Mouse (Mus musculus): ENCODE results near the gene Rbm24. TPM values are rescaled to one million over a fixed set of nuclear protein-coding genes. Genes with fewer than 3 reads are reported as not detected.

Rbm24 gene
- polyA plus RNA-seq, 1 experiment from 2014 or later, result 141 TPM

GRCm38 (mm10) chr13:46433880-46434560 is 15.8 kb downstream of the Rbm24 start:
- H3K9ac ChIP-seq (ENCODE audit: low read length), result no peak overlapping the region
- ATAC-seq (ENCODE audit: insufficient number of reproducible peaks, insufficient read depth, low FRiP score, low read depth), result no peak

GRCm38 (mm10) chr13:46438960-46439359 is 20.7 kb downstream of the Rbm24 start:
- no peak overlapping the region for H3K27ac ChIP-seq (replicated peaks in 1 of 2; ENCODE audit: control insufficient read depth in 1 of 2, insufficient read depth in 1 of 2, low read depth in 2 of 2, low read length in 2 of 2)
- H3K4me3 ChIP-seq (ENCODE audit: control insufficient read depth in 1 of 2, insufficient read depth in 1 of 2, low read depth in 1 of 2, low read length in 2 of 2), result no peak overlapping the region
- peaks cover 6% of the 10 kb centered on the region; the same call in 1 of the 2 replicates for H3K9me3 ChIP-seq (ENCODE audit: control insufficient read depth, low read length)
- 79% methylated on average over 6 of the region's 6 CpGs for WGBS
- no peak for ATAC-seq (ENCODE audit: insufficient number of reproducible peaks, insufficient read depth, low FRiP score, low read depth)
- peaks cover 6 to 9% of the 10 kb centered on the region in 2 experiments; a peak in 3 of 4 replicates for H3K4me1 ChIP-seq (ENCODE audit: control insufficient read depth in 2 of 2, insufficient read depth in 2 of 2, low read length in 2 of 2)
- H3K9ac ChIP-seq (ENCODE audit: low read length), result no peak overlapping the region
- H3K36me3 ChIP-seq (ENCODE audit: control insufficient read depth, insufficient read depth, low read length), result no peaks in the 10 kb centered on the region
- H3K4me2 ChIP-seq (ENCODE audit: low read length), result no peak overlapping the region
- H3K27me3 ChIP-seq (ENCODE audit: control insufficient read depth, insufficient read depth, low read length), result no peaks in the 10 kb centered on the region

More at GRCm38 (mm10) chr13:46433880-46434560, 15.8 kb downstream of the Rbm24 start:
- Histone ChIP-seq H3K27me3 (ENCODE audit: control insufficient read depth, insufficient read depth, low read length) (no peaks in the 10 kb centered on the region), H3K4me2 (ENCODE audit: low read length) (no peak overlapping the region), H3K4me1 (ENCODE audit: control insufficient read depth in 2 of 2, insufficient read depth in 2 of 2, low read length in 2 of 2) (peaks cover 9 to 15% of the 10 kb centered on the region in 2 experiments), H3K27ac (replicated peaks in 1 of 2; ENCODE audit: control insufficient read depth in 1 of 2, insufficient read depth in 1 of 2, low read depth in 2 of 2, low read length in 2 of 2) (no peak overlapping the region), H3K4me3 (ENCODE audit: control insufficient read depth in 1 of 2, insufficient read depth in 1 of 2, low read depth in 1 of 2, low read length in 2 of 2) (no peak overlapping the region), H3K36me3 (ENCODE audit: control insufficient read depth, insufficient read depth, low read length) (peaks cover 26% of the 10 kb centered on the region), H3K9me3 (ENCODE audit: control insufficient read depth, low read length) (no peaks in the 10 kb centered on the region)
- WGBS, result 37% methylated on average over 8 of the region's 8 CpGs

- peak; percentile 72 for ATAC-seq (ENCODE audit: insufficient number of reproducible peaks, insufficient read depth, low FRiP score, low read depth)
- H3K4me3 ChIP-seq (ENCODE audit: control insufficient read depth in 1 of 2, insufficient read depth in 1 of 2, low read depth in 1 of 2, low read length in 2 of 2), result no peak overlapping the region; a peak in 1 of 4 replicates
- H3K9me3 ChIP-seq (ENCODE audit: control insufficient read depth, low read length), result peaks cover 6% of the 10 kb centered on the region; the same call in 1 of the 2 replicates
- no peaks in the 10 kb centered on the region for H3K27me3 ChIP-seq (ENCODE audit: control insufficient read depth, insufficient read depth, low read length)
- H3K36me3 ChIP-seq (ENCODE audit: control insufficient read depth, insufficient read depth, low read length), result no peaks in the 10 kb centered on the region
- peak overlapping the region; percentile 34 for H3K4me2 ChIP-seq (ENCODE audit: low read length)
- 12% methylated on average over 7 of the region's 7 CpGs for WGBS
- peak overlapping the region; percentile 31 to 70 for H3K27ac ChIP-seq (replicated peaks in 1 of 2; ENCODE audit: control insufficient read depth in 1 of 2, insufficient read depth in 1 of 2, low read depth in 2 of 2, low read length in 2 of 2)
- H3K9ac ChIP-seq (ENCODE audit: low read length), result no peak overlapping the region
- H3K4me1 ChIP-seq (ENCODE audit: control insufficient read depth in 2 of 2, insufficient read depth in 2 of 2, low read length in 2 of 2), result peaks cover 12 to 26% of the 10 kb centered on the region in 2 experiments
Measured at GRCm38 (mm10) chr13:46444021-46444420, 25.8 kb downstream of the Rbm24 start.

GRCm38 (mm10) chr13:46446062-46446461 is 27.8 kb downstream of the Rbm24 start:
- no peaks in the 10 kb centered on the region for H3K36me3 ChIP-seq (ENCODE audit: control insufficient read depth, insufficient read depth, low read length)
- no peak for ATAC-seq (ENCODE audit: insufficient number of reproducible peaks, insufficient read depth, low FRiP score, low read depth)
- H3K27me3 ChIP-seq (ENCODE audit: control insufficient read depth, insufficient read depth, low read length), result no peaks in the 10 kb centered on the region
- H3K4me1 ChIP-seq (ENCODE audit: control insufficient read depth in 2 of 2, insufficient read depth in 2 of 2, low read length in 2 of 2), result peaks cover 14 to 31% of the 10 kb centered on the region in 2 experiments
- no peak overlapping the region for H3K4me2 ChIP-seq (ENCODE audit: low read length)
- H3K9me3 ChIP-seq (ENCODE audit: control insufficient read depth, low read length), result peaks cover 6% of the 10 kb centered on the region; the same call in 1 of the 2 replicates
- no peak overlapping the region for H3K27ac ChIP-seq (replicated peaks in 1 of 2; ENCODE audit: control insufficient read depth in 1 of 2, insufficient read depth in 1 of 2, low read depth in 2 of 2, low read length in 2 of 2)
- H3K9ac ChIP-seq (ENCODE audit: low read length), result no peak overlapping the region
- H3K4me3 ChIP-seq (ENCODE audit: control insufficient read depth in 1 of 2, insufficient read depth in 1 of 2, low read depth in 1 of 2, low read length in 2 of 2), result no peak overlapping the region
- WGBS, result 89% methylated on average over 6 of the region's 6 CpGs

- no peak for ATAC-seq (ENCODE audit: insufficient number of reproducible peaks, insufficient read depth, low FRiP score, low read depth)
- Histone ChIP-seq H3K4me1 (ENCODE audit: control insufficient read depth in 2 of 2, insufficient read depth in 2 of 2, low read length in 2 of 2) (peaks cover 14 to 31% of the 10 kb centered on the region in 2 experiments), H3K9me3 (ENCODE audit: control insufficient read depth, low read length) (no peaks in the 10 kb centered on the region), H3K27ac (replicated peaks in 1 of 2; ENCODE audit: control insufficient read depth in 1 of 2, insufficient read depth in 1 of 2, low read depth in 2 of 2, low read length in 2 of 2) (no peak overlapping the region), H3K4me3 (ENCODE audit: control insufficient read depth in 1 of 2, insufficient read depth in 1 of 2, low read depth in 1 of 2, low read length in 2 of 2) (no peak overlapping the region), H3K27me3 (ENCODE audit: control insufficient read depth, insufficient read depth, low read length) (no peaks in the 10 kb centered on the region), H3K36me3 (ENCODE audit: control insufficient read depth, insufficient read depth, low read length) (no peaks in the 10 kb centered on the region), H3K4me2 (ENCODE audit: low read length) (no peak overlapping the region), H3K9ac (ENCODE audit: low read length) (no peak overlapping the region)
- WGBS, result 67% methylated on average over 2 of the region's 2 CpGs
Measured at GRCm38 (mm10) chr13:46448276-46448675, 30.0 kb downstream of the Rbm24 start.

GRCm38 (mm10) chr13:46449955-46450354 is 31.7 kb downstream of the Rbm24 start:
- Histone ChIP-seq H3K4me3 (ENCODE audit: control insufficient read depth in 1 of 2, insufficient read depth in 1 of 2, low read depth in 1 of 2, low read length in 2 of 2) (no peak overlapping the region), H3K4me2 (ENCODE audit: low read length) (no peak overlapping the region), H3K27me3 (ENCODE audit: control insufficient read depth, insufficient read depth, low read length) (no peaks in the 10 kb centered on the region), H3K27ac (replicated peaks in 1 of 2; ENCODE audit: control insufficient read depth in 1 of 2, insufficient read depth in 1 of 2, low read depth in 2 of 2, low read length in 2 of 2) (no peak overlapping the region), H3K36me3 (ENCODE audit: control insufficient read depth, insufficient read depth, low read length) (no peaks in the 10 kb centered on the region), H3K9ac (ENCODE audit: low read length) (no peak overlapping the region), H3K9me3 (ENCODE audit: control insufficient read depth, low read length) (no peaks in the 10 kb centered on the region), H3K4me1 (ENCODE audit: control insufficient read depth in 2 of 2, insufficient read depth in 2 of 2, low read length in 2 of 2) (peaks cover 3 to 19% of the 10 kb centered on the region in 2 experiments; a peak in 3 of 4 replicates)
- 70% methylated on average over 4 of the region's 4 CpGs for WGBS
- ATAC-seq (ENCODE audit: insufficient number of reproducible peaks, insufficient read depth, low FRiP score, low read depth), result no peak

GRCm38 (mm10) chr13:46450623-46451022 is 32.4 kb downstream of the Rbm24 start:
- no peak for ATAC-seq (ENCODE audit: insufficient number of reproducible peaks, insufficient read depth, low FRiP score, low read depth)
- 91% methylated on average over 7 of the region's 7 CpGs for WGBS
- no peak overlapping the region for H3K4me2 ChIP-seq (ENCODE audit: low read length)
- H3K27ac ChIP-seq (replicated peaks in 1 of 2; ENCODE audit: control insufficient read depth in 1 of 2, insufficient read depth in 1 of 2, low read depth in 2 of 2, low read length in 2 of 2), result no peak overlapping the region
- no peak overlapping the region for H3K9ac ChIP-seq (ENCODE audit: low read length)
- H3K9me3 ChIP-seq (ENCODE audit: control insufficient read depth, low read length), result no peaks in the 10 kb centered on the region
- H3K36me3 ChIP-seq (ENCODE audit: control insufficient read depth, insufficient read depth, low read length), result no peaks in the 10 kb centered on the region
- H3K27me3 ChIP-seq (ENCODE audit: control insufficient read depth, insufficient read depth, low read length), result no peaks in the 10 kb centered on the region
- peaks cover 3 to 19% of the 10 kb centered on the region in 2 experiments; a peak in 3 of 4 replicates for H3K4me1 ChIP-seq (ENCODE audit: control insufficient read depth in 2 of 2, insufficient read depth in 2 of 2, low read length in 2 of 2)
- no peak overlapping the region for H3K4me3 ChIP-seq (ENCODE audit: control insufficient read depth in 1 of 2, insufficient read depth in 1 of 2, low read depth in 1 of 2, low read length in 2 of 2)

Data from heart, embryonic 14.5 days (tissue).